Mouse (Mus musculus) CH12.LX (cell line): Measurements from ENCODE around the gene Gabpb2.

Source experiments
- BHLHE40 ChIP-seq: IDR thresholded peaks from 2 replicates; pipeline ENCODE4 v1.6.1; 2011; ENCODE audit warnings: mild to moderate bottlenecking, low read depth, low read length, improper control_type of control experiment
- CHD1 ChIP-seq: IDR thresholded peaks from 2 replicates; pipeline ENCODE4 v1.6.1; 2012; ENCODE audit warnings: low read depth, low read length, improper control_type of control experiment, inconsistent platforms
- CTCF ChIP-seq, 2 experiments: IDR thresholded peaks in 1 of 2; conservative IDR thresholded peaks in 1 of 2; 2 replicates each; pipeline ENCODE4 v1.5.1; 2011 to 2012; ENCODE audit warnings: low read depth in 2 of 2, low read length in 2 of 2, improper control_type of control experiment in 1 of 2, inconsistent platforms in 1 of 2, mild to moderate bottlenecking in 1 of 2, moderate library complexity in 1 of 2
- E2F4 ChIP-seq: IDR thresholded peaks from 2 replicates; pipeline ENCODE4 v1.6.1; 2011; ENCODE audit warnings: low read depth, low read length, improper control_type of control experiment; ENCODE audit not compliant: insufficient replicate concordance
- KAT2A ChIP-seq: IDR thresholded peaks from 2 replicates; pipeline ENCODE4 v1.6.1; 2012; ENCODE audit warnings: low read length, improper control_type of control experiment, inconsistent platforms; ENCODE audit not compliant: insufficient replicate concordance
- MAZ ChIP-seq: IDR thresholded peaks from 2 replicates; pipeline ENCODE4 v1.6.1; 2012; ENCODE audit warnings: low read depth, mild to moderate bottlenecking, inconsistent platforms, low read length, improper control_type of control experiment, moderate library complexity
- MXI1 ChIP-seq: IDR thresholded peaks from 2 replicates; pipeline ENCODE4 v1.6.1; 2011; ENCODE audit warnings: mild to moderate bottlenecking, low read depth, low read length, improper control_type of control experiment
- POLR2A ChIP-seq: IDR thresholded peaks from 2 replicates; pipeline ENCODE4 v1.6.1; 2011; ENCODE audit warnings: low read depth, mild to moderate bottlenecking, improper control_type of control experiment, low read length
- USF1 ChIP-seq: IDR thresholded peaks from 2 replicates; pipeline ENCODE4 v1.6.1; 2014; ENCODE audit warnings: low read depth, mild to moderate bottlenecking, inconsistent platforms, low read length, improper control_type of control experiment
- ZC3H11A ChIP-seq: IDR thresholded peaks from 2 replicates; pipeline ENCODE4 v1.6.1; 2012; ENCODE audit warnings: low read depth, mild to moderate bottlenecking, inconsistent platforms, low read length, improper control_type of control experiment
- ZMIZ1 ChIP-seq: IDR thresholded peaks from 2 replicates; pipeline ENCODE4 v1.6.1; 2012; ENCODE audit warnings: low read depth, mild to moderate bottlenecking, inconsistent platforms, low read length, improper control_type of control experiment

- no peak for TF ChIP-seq CTCF (conservative IDR thresholded peaks at IDR 0.05 in 1 of 2, IDR thresholded peaks at IDR 0.05 in 1 of 2; ENCODE audit: low read depth in 2 of 2, low read length in 2 of 2)
- no peak for TF ChIP-seq CHD1
- no peak for TF ChIP-seq MAZ
- no peak for TF ChIP-seq ZC3H11A
- no peak for TF ChIP-seq E2F4
- TF ChIP-seq USF1: no peak
- no peak for TF ChIP-seq POLR2A
- no peak for TF ChIP-seq MXI1
- no peak for TF ChIP-seq ZMIZ1
- TF ChIP-seq BHLHE40: no peak
- TF ChIP-seq KAT2A: no peak
Measured at GRCm38 (mm10) chr3:95237541-95238099, 19.9 kb upstream of the Gabpb2 start.
